Mouse (Mus musculus) forebrain, embryonic 12.5 days (tissue): ENCODE measurements around the gene Zfp62. TPM values are rescaled to one million over a fixed set of nuclear protein-coding genes. Genes with fewer than 3 reads are reported as not detected.
"Not testable (repeated sequence)": the region's sequence is repeated elsewhere in the genome, so short reads cannot be mapped to it uniquely, and the experiment has no call there.

ENCODE experiments used
- ATAC-seq: fragments of 200-750 bp; cut with Nextera tagmentation; 2 replicates; pipeline ENCODE4 v1.8.0; 2017; ENCODE audit warnings: moderate TSS enrichment; ENCODE audit not compliant: low FRiP score
- H3K27ac ChIP-seq: fragments of 300-500 bp; sonication (generic); 2 replicates; pipeline ENCODE4 v1.5.1; 2016; ENCODE audit warnings: mild to moderate bottlenecking
- H3K27me3 ChIP-seq: fragments of 300-500 bp; sonication (generic); 2 replicates; pipeline ENCODE4 v1.6.1; 2016; ENCODE audit warnings: mild to moderate bottlenecking
- H3K36me3 ChIP-seq: fragments of 300-500 bp; sonication (generic); replicated peaks from 2 replicates; pipeline ENCODE4 v1.6.1; 2016; ENCODE audit warnings: mild to moderate bottlenecking
- H3K4me1 ChIP-seq: fragments of 300-500 bp; sonication (generic); 2 replicates; pipeline ENCODE4 v1.6.1; 2016
- H3K4me2 ChIP-seq: fragments of 300-500 bp; sonication (generic); 2 replicates; pipeline ENCODE4 v1.6.1; 2016; ENCODE audit warnings: mild to moderate bottlenecking, moderate library complexity
- H3K4me3 ChIP-seq: fragments of 300-500 bp; sonication (generic); replicated peaks from 2 replicates; pipeline ENCODE4 v1.5.1; 2016; ENCODE audit warnings: mild to moderate bottlenecking
- H3K9ac ChIP-seq: fragments of 300-500 bp; sonication (generic); 2 replicates; pipeline ENCODE4 v1.6.1; 2016; ENCODE audit warnings: mild to moderate bottlenecking
- H3K9me3 ChIP-seq: fragments of 300-500 bp; sonication (generic); 2 replicates; pipeline ENCODE4 v1.6.1; 2016
- WGBS: fragments of 180-500 bp; shearing (Covaris S2); methylation state at CpG from one replicate; pipeline ENCODE4 v1.1.7; 2016; 5-methylcytosine and 5-hydroxymethylcytosine counted together
- polyA plus RNA-seq: library from polyadenylated mRNA; unstranded; fragments of >200 nt; fragmentation: Nextera tagmentation; extraction: Ambion mirVana; gene quantifications from 2 replicates; pipeline ENCODE4 v1.2.1, GENCODE M21; 2016

Zfp62 gene
- polyA plus RNA-seq, 1 experiment from 2014 or later, result 63.3 TPM

- WGBS, result 9% methylated on average over 7 of the region's 7 CpGs
- ATAC-seq, result no peak
- no peak overlapping the region for H3K4me2 ChIP-seq
- H3K27ac ChIP-seq, result no peak overlapping the region
- no peaks in the 10 kb centered on the region for H3K4me1 ChIP-seq
- no peaks in the 10 kb centered on the region for H3K36me3 ChIP-seq
- H3K27me3 ChIP-seq, result no peaks in the 10 kb centered on the region
- H3K9ac ChIP-seq, result no peak overlapping the region
- no peaks in the 10 kb centered on the region for H3K9me3 ChIP-seq
- no peak overlapping the region for H3K4me3 ChIP-seq
These were observed 13.4 kb upstream of the Zfp62 start for GRCm38 (mm10) chr11:49189737-49190136.

GRCm38 (mm10) chr11:49191083-49191482 lies 12.0 kb upstream of the Zfp62 start:
- no peaks in the 10 kb centered on the region for H3K4me1 ChIP-seq
- no peaks in the 10 kb centered on the region for H3K36me3 ChIP-seq
- no peak overlapping the region for H3K9ac ChIP-seq
- no peak for ATAC-seq
- H3K9me3 ChIP-seq, result no peaks in the 10 kb centered on the region
- 57% methylated on average over 2 of the region's 2 CpGs for WGBS
- H3K27ac ChIP-seq, result no peak overlapping the region
- H3K4me3 ChIP-seq, result no peak overlapping the region
- no peaks in the 10 kb centered on the region for H3K27me3 ChIP-seq
- no peak overlapping the region for H3K4me2 ChIP-seq

- H3K4me3 ChIP-seq, H3K9ac ChIP-seq, H3K27me3 ChIP-seq, ATAC-seq, H3K36me3 ChIP-seq, H3K4me2 ChIP-seq, H3K27ac ChIP-seq, H3K4me1 ChIP-seq, H3K9me3 ChIP-seq: not testable (repeated sequence)
- 95% methylated on average over 9 of the region's 9 CpGs for WGBS
These were observed 8.3 kb upstream of the Zfp62 start for GRCm38 (mm10) chr11:49194771-49195170.

- WGBS, result 91% methylated on average over 7 of the region's 7 CpGs
- Histone ChIP-seq H3K36me3 (no peaks in the 10 kb centered on the region), H3K9me3 (no peaks in the 10 kb centered on the region), H3K4me2 (no peak overlapping the region), H3K4me1 (no peaks in the 10 kb centered on the region), H3K4me3 (no peak overlapping the region), H3K27me3 (no peaks in the 10 kb centered on the region), H3K9ac (no peak overlapping the region), H3K27ac (no peak overlapping the region)
- no peak for ATAC-seq
These were observed 7.2 kb upstream of the Zfp62 start for GRCm38 (mm10) chr11:49195819-49196322.

- H3K36me3 ChIP-seq, result no peaks in the 10 kb centered on the region
- no peak overlapping the region for H3K4me3 ChIP-seq
- no peak overlapping the region for H3K4me2 ChIP-seq
- no peaks in the 10 kb centered on the region for H3K9me3 ChIP-seq
- ATAC-seq, result no peak
- no peaks in the 10 kb centered on the region for H3K27me3 ChIP-seq
- H3K4me1 ChIP-seq, result peaks cover 18% of the 10 kb centered on the region
- no peak overlapping the region for H3K9ac ChIP-seq
- no peak overlapping the region for H3K27ac ChIP-seq
These were observed 2.4 kb upstream of the Zfp62 start for GRCm38 (mm10) chr11:49200666-49201065.

- Histone ChIP-seq H3K9me3 (no peaks in the 10 kb centered on the region), H3K36me3 (no peaks in the 10 kb centered on the region; the same call in 1 of the 2 replicates), H3K27me3 (no peaks in the 10 kb centered on the region), H3K9ac (no peak overlapping the region), H3K4me2 (no peak overlapping the region), H3K4me3 (no peak overlapping the region), H3K4me1 (peaks cover 18% of the 10 kb centered on the region), H3K27ac (no peak overlapping the region)
- no peak for ATAC-seq
These were observed 1.9 kb upstream of the Zfp62 start for GRCm38 (mm10) chr11:49201142-49201541.

GRCm38 (mm10) chr11:49202071-49202470 lies 1.0 kb upstream of the Zfp62 start:
- Histone ChIP-seq H3K4me2 (peak overlapping the region; percentile 79), H3K4me1 (peaks cover 18% of the 10 kb centered on the region), H3K36me3 (peaks cover 8% of the 10 kb centered on the region), H3K9ac (peak overlapping the region; percentile 97), H3K9me3 (no peaks in the 10 kb centered on the region), H3K4me3 (peak overlapping the region; percentile 88), H3K27ac (peak overlapping the region; percentile 99; the same call in 1 of the 2 replicates), H3K27me3 (no peaks in the 10 kb centered on the region)
- WGBS, result 69% methylated on average over 2 of the region's 2 CpGs
- no peak for ATAC-seq

- ATAC-seq, result peak; percentile 31
- 3% methylated on average over 10 of the region's 10 CpGs for WGBS
These were observed 500 bp upstream of the Zfp62 start for GRCm38 (mm10) chr11:49202523-49203061.

GRCm38 (mm10) chr11:49203771-49204497 lies 842 bp downstream of the Zfp62 start:
- peak overlapping the region; percentile 79 for H3K4me2 ChIP-seq
- H3K9me3 ChIP-seq, result no peaks in the 10 kb centered on the region
- peaks cover 19% of the 10 kb centered on the region for H3K4me1 ChIP-seq
- under 1% methylated on average over 24 of the region's 24 CpGs for WGBS
- peaks cover 8% of the 10 kb centered on the region for H3K36me3 ChIP-seq
- H3K27me3 ChIP-seq, result no peaks in the 10 kb centered on the region
- peak overlapping the region; percentile 97 for H3K9ac ChIP-seq
- ATAC-seq, result peak; percentile 80
- peak overlapping the region; percentile 88 for H3K4me3 ChIP-seq
- H3K27ac ChIP-seq, result peak overlapping the region; percentile 99

More at GRCm38 (mm10) chr11:49202523-49203061, 500 bp upstream of the Zfp62 start:
- H3K9me3 ChIP-seq, result no peaks in the 10 kb centered on the region
- H3K4me3 ChIP-seq, result peak overlapping the region; percentile 88
- peaks cover 8% of the 10 kb centered on the region for H3K36me3 ChIP-seq
- H3K27me3 ChIP-seq, result no peaks in the 10 kb centered on the region
- H3K4me2 ChIP-seq, result peak overlapping the region; percentile 79
- peaks cover 18% of the 10 kb centered on the region for H3K4me1 ChIP-seq
- peak overlapping the region; percentile 97 for H3K9ac ChIP-seq
- H3K27ac ChIP-seq, result peak overlapping the region; percentile 99

- H3K9me3 ChIP-seq, result no peaks in the 10 kb centered on the region
- H3K36me3 ChIP-seq, result peaks cover 8% of the 10 kb centered on the region
- H3K4me1 ChIP-seq, result peaks cover 23% of the 10 kb centered on the region
- H3K4me2 ChIP-seq, result peak overlapping the region; percentile 79
- ATAC-seq, result no peak
- H3K9ac ChIP-seq, result no peak overlapping the region
- no peaks in the 10 kb centered on the region for H3K27me3 ChIP-seq
- H3K27ac ChIP-seq, result no peak overlapping the region
- 84% methylated on average over 6 of the region's 6 CpGs for WGBS
- 0 out of 2 replicates have a peak overlapping the region, but pooled peaks have one; percentile 88 for H3K4me3 ChIP-seq
These were observed 2.0 kb downstream of the Zfp62 start for GRCm38 (mm10) chr11:49205080-49205590.

GRCm38 (mm10) chr11:49207495-49207894 lies 4.4 kb downstream of the Zfp62 start:
- 96% methylated on average over 1 of the region's 1 CpGs for WGBS
- no peaks in the 10 kb centered on the region for H3K27me3 ChIP-seq
- H3K9ac ChIP-seq, result no peak overlapping the region
- no peaks in the 10 kb centered on the region for H3K9me3 ChIP-seq
- no peak overlapping the region for H3K4me3 ChIP-seq
- peaks cover 8% of the 10 kb centered on the region for H3K36me3 ChIP-seq
- H3K27ac ChIP-seq, result no peak overlapping the region
- ATAC-seq, result no peak
- peaks cover 17% of the 10 kb centered on the region for H3K4me1 ChIP-seq
- H3K4me2 ChIP-seq, result no peak overlapping the region

GRCm38 (mm10) chr11:49212577-49212976 lies 9.5 kb downstream of the Zfp62 start:
- Histone ChIP-seq H3K4me1 (peaks cover 5% of the 10 kb centered on the region; the same call in 1 of the 2 replicates), H3K9me3 (no peaks in the 10 kb centered on the region), H3K27me3 (no peaks in the 10 kb centered on the region), H3K27ac (no peak overlapping the region), H3K36me3 (peaks cover 42% of the 10 kb centered on the region), H3K4me2 (no peak overlapping the region), H3K4me3 (no peak overlapping the region), H3K9ac (no peak overlapping the region)
- no peak for ATAC-seq
